Mouse (Mus musculus): Measurements from ENCODE around the gene Gm48552. TPM values are rescaled to one million over a fixed set of nuclear protein-coding genes. Genes with fewer than 3 reads are reported as not detected.

The Gm48552 gene
- polyA plus RNA-seq, 1 experiment = 0.73 TPM

DNA sequence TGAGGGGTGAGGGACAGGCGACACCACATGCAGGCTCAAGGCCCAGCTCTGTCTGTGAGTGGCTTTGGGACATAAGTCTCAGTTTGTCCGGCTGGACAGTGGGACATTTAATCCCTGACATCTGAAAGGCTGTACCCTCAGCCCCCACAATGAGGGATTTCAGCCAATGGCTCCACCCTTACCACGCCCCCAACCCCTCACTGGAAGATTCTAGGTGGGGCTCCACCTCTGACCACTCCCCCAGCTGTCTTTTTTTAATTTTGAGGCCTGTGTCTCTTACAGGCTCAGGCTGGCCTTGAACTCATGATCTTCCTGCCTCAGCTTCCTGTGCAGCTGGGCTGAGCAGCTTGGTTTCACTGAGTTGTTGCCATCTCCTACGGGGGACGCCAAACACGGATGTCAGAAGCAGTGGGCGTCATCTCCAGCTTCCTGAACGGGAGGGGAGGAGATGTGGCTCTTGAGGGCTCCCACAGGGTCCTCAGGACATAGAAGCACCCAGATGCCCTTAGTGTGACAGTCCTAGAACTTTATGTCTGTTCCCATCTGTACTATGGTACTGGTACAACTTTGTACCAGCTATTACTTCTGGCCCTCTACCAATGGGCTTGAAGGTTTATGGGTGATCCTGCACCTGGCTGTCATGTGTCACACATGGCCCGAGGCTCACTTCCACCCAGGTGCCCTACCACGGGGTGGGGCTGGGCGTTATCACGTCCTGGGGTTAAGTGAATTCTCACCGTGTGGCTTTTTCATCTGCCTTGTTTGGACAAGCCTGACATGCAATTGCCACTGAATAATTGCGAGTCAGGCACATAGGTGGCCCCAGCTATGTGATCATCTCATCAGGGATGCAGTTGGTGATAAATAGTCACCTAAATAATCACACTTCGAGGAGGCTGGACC lies 45.8 kb downstream of the Gm48552 start:
- H3K4me3 ChIP-seq = no peak overlapping the region
- H3K4me2 ChIP-seq (ENCODE audit: low read depth) = peak overlapping the region; percentile 91
- H3K79me2 ChIP-seq (ENCODE audit: control insufficient read depth, insufficient read depth) = no peaks in the 10 kb centered on the region
- H3ac ChIP-seq (ENCODE audit: control insufficient read depth, insufficient read length) = no peak overlapping the region
- H3K36me3 ChIP-seq (ENCODE audit: control insufficient read depth, insufficient read depth) = no peaks in the 10 kb centered on the region
- no peaks in the 10 kb centered on the region for H3K27me3 ChIP-seq (ENCODE audit: control insufficient read depth, insufficient read depth, insufficient read length)
- TF ChIP-seq MYOG (IDR thresholded peaks at IDR 0.05; ENCODE audit: control insufficient read depth in 1 of 3, insufficient read depth in 1 of 3, insufficient read length in 2 of 3, low read depth in 2 of 3) (no peak), SRF (IDR thresholded peaks at IDR 0.05; ENCODE audit: control insufficient read depth, insufficient read length, low read depth) (no peak), CEBPB (IDR thresholded peaks at IDR 0.05; ENCODE audit: insufficient read depth, poor library complexity, severe bottlenecking) (no peak), REST (IDR thresholded peaks at IDR 0.05; ENCODE audit: insufficient read depth, insufficient read length) (no peak), POLR2A (IDR thresholded peaks at IDR 0.05; ENCODE audit: insufficient read length, low read depth) (peak; percentile 0), TCF12 (IDR thresholded peaks at IDR 0.05; ENCODE audit: insufficient read depth, poor library complexity, severe bottlenecking) (no peak), TCF3 (IDR thresholded peaks at IDR 0.05; ENCODE audit: insufficient read length, low read depth) (no peak), USF1 (IDR thresholded peaks at IDR 0.05; ENCODE audit: low read depth) (no peak), MYOD1 (IDR thresholded peaks at IDR 0.05; ENCODE audit: control insufficient read depth in 1 of 3, insufficient read length in 2 of 3, low read depth in 2 of 3) (no peak)

DNA sequence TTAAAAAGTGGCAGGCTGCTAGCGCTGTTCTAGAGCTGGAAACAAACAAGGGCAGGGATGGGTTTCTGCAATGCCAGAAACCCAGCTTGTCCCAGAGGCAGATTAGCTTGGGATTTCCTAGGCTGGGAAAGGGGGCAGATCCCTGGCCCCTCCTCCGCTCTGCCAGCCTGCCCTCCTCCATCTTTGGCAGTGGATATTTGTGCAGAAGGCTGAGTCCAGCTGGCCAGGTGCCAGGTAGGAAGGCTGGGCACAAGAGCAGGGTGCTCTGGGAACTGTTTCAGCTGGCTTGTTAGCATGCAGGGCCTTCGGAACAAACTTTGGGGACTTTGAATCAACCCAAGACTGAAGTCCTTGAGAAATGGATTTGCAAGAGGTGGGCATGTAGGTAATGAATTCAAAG lies 46.6 kb downstream of the Gm48552 start:
- TF ChIP-seq CEBPB (IDR thresholded peaks at IDR 0.05; ENCODE audit: insufficient read depth, poor library complexity, severe bottlenecking) (no peak), POLR2AphosphoS2 (IDR thresholded peaks at IDR 0.05; ENCODE audit: insufficient read length, low read depth) (no peak), TCF12 (IDR thresholded peaks at IDR 0.05; ENCODE audit: insufficient read depth, poor library complexity, severe bottlenecking) (no peak), POLR2A (IDR thresholded peaks at IDR 0.05; ENCODE audit: insufficient read length, low read depth) (no peak), MYOD1 (IDR thresholded peaks at IDR 0.05; ENCODE audit: control insufficient read depth in 1 of 3, insufficient read length in 2 of 3, low read depth in 2 of 3) (no peak), MYOG (IDR thresholded peaks at IDR 0.05; ENCODE audit: control insufficient read depth in 1 of 3, insufficient read depth in 1 of 3, insufficient read length in 2 of 3, low read depth in 2 of 3) (no peak), MAX (IDR thresholded peaks at IDR 0.05; ENCODE audit: low read depth) (no peak), E2F4 (IDR thresholded peaks at IDR 0.05; ENCODE audit: insufficient read depth) (no peak), SRF (IDR thresholded peaks at IDR 0.05; ENCODE audit: control insufficient read depth, insufficient read length, low read depth) (no peak), REST (IDR thresholded peaks at IDR 0.05; ENCODE audit: insufficient read depth, insufficient read length) (no peak), TCF3 (IDR thresholded peaks at IDR 0.05; ENCODE audit: insufficient read length, low read depth) (no peak), USF1 (IDR thresholded peaks at IDR 0.05; ENCODE audit: low read depth) (no peak)
- Histone ChIP-seq H3K27me3 (ENCODE audit: control insufficient read depth, insufficient read depth, insufficient read length) (no peaks in the 10 kb centered on the region), H3ac (ENCODE audit: control insufficient read depth, insufficient read length) (no peak overlapping the region), H3K4me2 (ENCODE audit: low read depth) (no peak overlapping the region), H3K79me2 (ENCODE audit: control insufficient read depth, insufficient read depth) (no peaks in the 10 kb centered on the region), H3K4me3 (no peak overlapping the region), H3K36me3 (ENCODE audit: control insufficient read depth, insufficient read depth) (no peaks in the 10 kb centered on the region)

Other genes with a start within 250 kb of the Gm48552 start
- 43.2 TPM for gene Pias4, start 221.1 kb upstream of the Gm48552 start, polyA plus RNA-seq (2012; fragmentation: generic; extraction: Trizol)
- 3,891 TPM for gene Eef2, start 212.4 kb upstream of the Gm48552 start, polyA plus RNA-seq (2012; fragmentation: generic; extraction: Trizol)
- gene Dapk3, start 206.0 kb upstream of the Gm48552 start, polyA plus RNA-seq (2012; fragmentation: generic; extraction: Trizol) = 120 TPM
- 0.12 TPM for gene 4930442H23Rik, start 205.2 kb upstream of the Gm48552 start, polyA plus RNA-seq (2012; fragmentation: generic; extraction: Trizol)
- 52.3 TPM for gene Nmrk2, start 187.0 kb upstream of the Gm48552 start, polyA plus RNA-seq (2012; fragmentation: generic; extraction: Trizol)
- 0.11 TPM for gene Atcay, start 158.2 kb upstream of the Gm48552 start, polyA plus RNA-seq (2012; fragmentation: generic; extraction: Trizol)
- 2.3 TPM for gene Zfr2, start 155.8 kb upstream of the Gm48552 start, polyA plus RNA-seq (2012; fragmentation: generic; extraction: Trizol)
- gene Matk, start 136.1 kb upstream of the Gm48552 start, polyA plus RNA-seq (2012; fragmentation: generic; extraction: Trizol) = 0.67 TPM
- 167 TPM for gene Mrpl54, start 122.1 kb upstream of the Gm48552 start, polyA plus RNA-seq (2012; fragmentation: generic; extraction: Trizol)
- gene Apba3, start 122.0 kb upstream of the Gm48552 start, polyA plus RNA-seq (2012; fragmentation: generic; extraction: Trizol) = 166 TPM
- gene Tjp3, start 97.4 kb upstream of the Gm48552 start, polyA plus RNA-seq (2012; fragmentation: generic; extraction: Trizol) = 0.17 TPM
- 23.3 TPM for gene Pip5k1c, start 96.0 kb upstream of the Gm48552 start, polyA plus RNA-seq (2012; fragmentation: generic; extraction: Trizol)
- 31.3 TPM for gene Cactin, start 67.9 kb upstream of the Gm48552 start, polyA plus RNA-seq (2012; fragmentation: generic; extraction: Trizol)
- gene Tbxa2r, start 60.3 kb upstream of the Gm48552 start, polyA plus RNA-seq (2012; fragmentation: generic; extraction: Trizol) = 0.16 TPM
- gene Gipc3, start 45.7 kb upstream of the Gm48552 start, polyA plus RNA-seq (2012; fragmentation: generic; extraction: Trizol) = 0.10 TPM
- 80.2 TPM for gene Hmg20b, start 38.5 kb upstream of the Gm48552 start, polyA plus RNA-seq (2012; fragmentation: generic; extraction: Trizol)
- 21.7 TPM for gene Mfsd12, start 31.5 kb upstream of the Gm48552 start, polyA plus RNA-seq (2012; fragmentation: generic; extraction: Trizol)
- 0.92 TPM for gene 4930404N11Rik, start 23.2 kb upstream of the Gm48552 start, polyA plus RNA-seq (2012; fragmentation: generic; extraction: Trizol)
- gene Fzr1, start 10.5 kb upstream of the Gm48552 start, polyA plus RNA-seq (2012; fragmentation: generic; extraction: Trizol) = 42.0 TPM
- gene Dohh, start 4.6 kb upstream of the Gm48552 start, polyA plus RNA-seq (2012; fragmentation: generic; extraction: Trizol) = 103 TPM
- gene Gm48551, start 4.5 kb upstream of the Gm48552 start, polyA plus RNA-seq (2012; fragmentation: generic; extraction: Trizol) = 1.7 TPM
- gene Smim24, start 4.0 kb downstream of the Gm48552 start, polyA plus RNA-seq (2012; fragmentation: generic; extraction: Trizol) = 0.30 TPM
- gene Nfic, start 66.6 kb downstream of the Gm48552 start, polyA plus RNA-seq (2012; fragmentation: generic; extraction: Trizol) = 115 TPM
- gene Celf5, start 93.7 kb downstream of the Gm48552 start, polyA plus RNA-seq (2012; fragmentation: generic; extraction: Trizol) = 0.37 TPM
- 153 TPM for gene Ncln, start 107.4 kb downstream of the Gm48552 start, polyA plus RNA-seq (2012; fragmentation: generic; extraction: Trizol)
- gene S1pr4, start 111.1 kb downstream of the Gm48552 start, polyA plus RNA-seq (2012; fragmentation: generic; extraction: Trizol) = not detected
- gene Gna15, start 135.2 kb downstream of the Gm48552 start, polyA plus RNA-seq (2012; fragmentation: generic; extraction: Trizol) = not detected
- gene Gna11, start 156.2 kb downstream of the Gm48552 start, polyA plus RNA-seq (2012; fragmentation: generic; extraction: Trizol) = 58.2 TPM
- 639 TPM for gene Aes, start 170.5 kb downstream of the Gm48552 start, polyA plus RNA-seq (2012; fragmentation: generic; extraction: Trizol)
- gene Tle2, start 185.6 kb downstream of the Gm48552 start, polyA plus RNA-seq (2012; fragmentation: generic; extraction: Trizol) = 11.3 TPM
- 15.3 TPM for gene Tle6, start 212.1 kb downstream of the Gm48552 start, polyA plus RNA-seq (2012; fragmentation: generic; extraction: Trizol)
- gene BC025920, start 217.3 kb downstream of the Gm48552 start, polyA plus RNA-seq (2012; fragmentation: generic; extraction: Trizol) = 0.78 TPM
- gene Sirt6, start 238.8 kb downstream of the Gm48552 start, polyA plus RNA-seq (2012; fragmentation: generic; extraction: Trizol) = 28.0 TPM
- gene Ankrd24, start 239.5 kb downstream of the Gm48552 start, polyA plus RNA-seq (2012; fragmentation: generic; extraction: Trizol) = 11.8 TPM

All from myocyte (in vitro differentiated cells).